Mouse (Mus musculus) embryo, embryonic 10.5 days (tissue): ENCODE data around the gene Slc10a4.
A peak's percentile ranks its signal among the peaks of the same experiment; 100 is the strongest.
"Not testable (repeated sequence)": the region's sequence is repeated elsewhere in the genome, so short reads cannot be mapped to it uniquely, and the experiment has no call there.

Experiments
- DNase-seq: peaks from one replicate; pipeline ENCODE4 v3.0.0-alpha.2; 2015; ENCODE audit warnings: low spot score

Slc10a4 gene

DNA sequence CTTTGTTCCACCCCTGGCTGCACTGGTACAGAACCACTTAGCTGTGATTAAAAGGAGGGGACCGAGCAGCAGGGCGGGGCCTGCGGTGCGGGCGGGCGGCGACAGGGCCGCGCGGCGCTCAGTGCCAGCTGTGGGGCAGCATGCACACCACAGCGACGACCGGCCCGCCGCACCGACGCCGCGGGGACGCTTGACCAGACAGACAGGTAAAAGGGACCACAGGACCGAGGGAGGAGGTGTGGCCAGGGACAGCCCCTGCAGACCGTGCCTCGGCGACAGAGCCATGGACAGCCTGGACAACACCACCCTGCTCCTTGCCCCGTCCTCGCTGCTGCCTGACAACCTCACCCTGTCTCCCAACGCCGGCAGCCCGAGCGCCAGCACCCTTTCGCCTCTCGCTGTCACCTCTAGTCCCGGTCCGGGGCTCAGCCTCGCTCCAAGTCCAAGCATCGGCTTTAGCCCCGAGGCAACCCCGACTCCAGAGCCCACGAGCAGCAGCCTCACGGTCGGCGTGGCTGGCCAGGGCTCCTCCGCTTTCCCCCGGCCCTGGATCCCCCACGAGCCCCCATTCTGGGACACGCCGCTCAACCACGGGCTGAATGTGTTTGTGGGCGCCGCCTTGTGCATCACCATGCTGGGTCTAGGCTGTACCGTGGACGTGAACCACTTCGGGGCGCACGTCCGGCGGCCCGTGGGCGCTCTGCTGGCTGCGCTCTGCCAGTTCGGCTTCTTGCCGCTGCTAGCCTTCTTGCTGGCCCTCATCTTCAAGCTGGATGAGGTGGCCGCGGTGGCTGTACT is at the start of gene Slc10a4:
TSS of gene Slc10a4 (plus strand) at position 100 of the 798 bp plus-strand sequence.
- no peak for DNase-seq

DNA sequence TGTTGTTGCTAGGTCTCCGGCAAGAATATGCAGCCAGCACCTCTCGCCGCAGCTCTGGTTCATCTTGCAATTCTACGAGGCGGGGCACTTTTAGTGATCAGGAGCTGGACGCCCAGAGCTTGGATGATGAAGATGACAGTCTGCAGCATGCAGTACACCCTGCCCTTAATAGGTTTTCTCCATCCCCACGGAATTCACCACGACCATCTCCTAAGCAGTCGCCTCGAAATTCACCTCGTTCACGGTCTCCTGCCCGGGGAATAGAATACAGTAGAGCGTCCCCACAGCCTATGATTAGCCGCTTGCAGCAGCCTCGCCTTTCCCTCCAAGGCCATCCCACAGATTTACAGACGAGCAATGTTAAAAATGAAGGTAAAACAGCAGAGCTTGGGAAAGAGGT is 49.4 kb upstream of the Slc10a4 start:
- no peak for DNase-seq

DNA sequence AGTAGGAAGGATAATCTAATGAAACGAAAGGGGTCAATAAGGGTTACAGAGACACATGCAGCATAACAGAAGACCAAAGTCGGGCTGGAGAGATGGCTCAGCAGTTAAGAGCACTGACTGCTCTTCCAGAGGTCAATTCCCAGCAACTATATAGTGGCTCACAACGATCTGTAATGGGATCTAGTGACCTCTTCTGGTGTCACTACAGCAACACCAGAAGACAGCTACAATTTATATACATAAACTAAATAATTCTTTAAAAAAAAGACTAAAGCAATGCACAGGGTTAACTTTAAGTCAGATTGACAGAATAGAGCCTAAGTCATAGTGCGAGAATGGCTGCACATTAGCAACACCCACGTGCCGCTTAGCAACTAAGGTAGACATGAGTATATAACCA is 46.6 kb upstream of the Slc10a4 start:
- no peak for DNase-seq

DNA sequence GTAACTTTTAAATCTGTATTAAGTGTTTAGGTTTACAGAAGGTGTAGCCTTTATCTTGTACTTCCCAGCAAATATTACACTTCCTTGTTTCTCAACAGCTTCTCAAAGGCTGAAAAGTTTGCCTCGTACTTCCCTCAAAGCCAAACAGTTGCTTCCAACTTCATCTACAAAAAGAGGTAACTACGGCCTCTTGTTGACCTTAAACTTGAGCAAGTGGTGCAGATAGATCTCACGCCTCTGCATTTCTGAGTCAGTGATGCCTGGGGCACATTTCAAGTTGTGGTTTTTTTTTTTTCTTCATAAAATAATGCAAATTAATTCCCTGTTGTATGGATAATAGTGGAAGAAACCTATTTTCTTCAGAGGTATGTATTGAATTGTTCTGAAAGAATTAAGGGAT is 41.0 kb upstream of the Slc10a4 start:
- no peak for DNase-seq

DNA sequence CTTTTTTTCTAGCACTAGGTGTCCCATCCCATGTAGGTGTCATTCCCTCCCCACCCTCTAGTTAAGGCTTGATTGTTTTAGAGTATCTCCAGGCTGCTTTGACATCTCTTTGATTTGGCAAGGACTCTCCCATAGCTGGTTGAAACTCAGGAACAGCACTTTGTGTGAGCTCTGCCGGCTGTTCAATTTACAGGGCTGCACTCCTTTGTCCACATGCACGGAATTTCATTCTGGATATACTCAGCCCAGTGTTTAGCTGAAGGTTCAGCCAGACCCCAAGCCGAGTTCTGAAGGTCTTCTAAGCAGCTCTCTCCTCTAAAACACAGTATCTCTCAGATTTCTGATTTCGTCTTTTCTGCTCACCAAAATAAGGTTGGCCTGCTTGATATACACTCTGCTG is 34.2 kb upstream of the Slc10a4 start:
- DNase-seq = no peak

DNA sequence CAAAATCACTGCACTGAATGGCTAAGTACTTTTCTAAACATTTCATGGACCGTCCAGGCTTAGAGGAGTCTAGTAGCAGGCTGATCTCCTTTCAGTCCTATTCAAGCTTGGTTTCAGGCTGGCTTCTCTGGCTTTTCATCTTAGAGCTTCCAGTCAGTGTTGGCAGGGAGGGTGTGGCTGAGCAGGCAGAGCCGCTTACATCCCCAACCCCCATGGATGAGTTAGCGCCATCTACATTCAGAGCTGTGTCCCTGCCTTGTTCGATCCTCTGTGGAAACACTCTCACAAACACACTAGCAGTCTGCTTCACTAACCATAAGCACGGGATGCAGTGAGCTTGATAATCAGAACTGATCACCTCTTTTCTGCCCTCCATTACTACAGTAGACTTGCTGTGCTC is 33.7 kb upstream of the Slc10a4 start:
- no peak for DNase-seq

DNA sequence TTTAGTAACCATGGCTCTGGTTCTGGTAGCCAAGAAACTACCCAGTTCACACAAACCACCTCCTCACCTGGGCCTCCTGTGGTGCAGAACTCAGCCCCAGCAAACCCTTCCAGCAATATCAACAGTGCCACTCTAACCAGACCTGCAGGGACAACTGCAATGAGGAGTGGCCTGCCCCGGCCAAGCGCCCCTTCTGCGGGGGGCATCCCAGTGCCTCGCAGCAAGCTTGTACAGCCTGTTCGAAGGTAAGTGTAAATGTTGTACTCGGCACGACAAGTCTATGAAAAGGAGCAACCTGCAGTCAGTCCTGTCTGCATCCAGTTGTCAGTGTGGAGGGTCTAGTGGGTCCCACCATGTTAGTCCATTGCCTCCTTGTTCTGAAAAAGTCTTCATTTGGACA is 32.1 kb upstream of the Slc10a4 start, which contains the start of gene Gm10135:
TSS of gene Gm10135 (minus strand) at position 101 of the 400 bp plus-strand sequence.
- DNase-seq = no peak

DNA sequence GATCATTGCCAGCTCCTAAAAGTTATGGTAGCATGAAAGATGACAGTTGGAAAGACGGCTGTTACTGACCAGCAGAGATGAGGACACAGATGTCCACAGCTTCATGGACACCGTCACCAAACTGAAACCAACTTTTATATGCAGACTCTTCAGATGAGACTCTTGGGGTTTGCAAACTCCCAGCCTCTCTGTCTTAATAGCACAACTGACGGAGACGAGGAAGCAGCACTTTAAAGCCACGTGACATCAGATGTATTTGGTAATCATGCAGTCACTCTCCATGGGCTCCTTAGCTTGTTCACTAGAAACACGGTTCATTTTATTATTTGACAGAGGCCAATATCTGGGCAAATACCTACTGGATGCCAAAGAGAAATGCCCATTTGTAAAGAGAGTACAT is 30.7 kb upstream of the Slc10a4 start:
- DNase-seq = no peak

DNA sequence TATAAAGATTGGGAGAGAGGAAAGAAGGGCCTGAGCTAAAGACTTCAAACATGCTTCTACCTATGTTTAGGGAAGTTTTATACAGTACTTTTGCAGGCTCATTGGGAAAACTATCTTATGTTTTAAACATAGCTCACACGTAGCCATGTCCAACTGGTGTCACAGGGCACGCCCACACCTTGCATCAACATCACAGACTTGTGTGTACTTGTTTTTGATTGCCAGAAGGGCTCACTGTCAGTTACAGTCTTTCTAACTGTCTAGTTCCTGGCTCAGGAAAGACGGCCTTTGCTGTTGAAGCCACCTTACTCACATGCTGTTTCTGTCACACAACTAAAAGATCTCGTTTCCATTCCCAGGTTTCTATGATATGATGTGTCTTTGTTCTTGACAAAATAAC is 30.1 kb upstream of the Slc10a4 start:
- DNase-seq = no peak

DNA sequence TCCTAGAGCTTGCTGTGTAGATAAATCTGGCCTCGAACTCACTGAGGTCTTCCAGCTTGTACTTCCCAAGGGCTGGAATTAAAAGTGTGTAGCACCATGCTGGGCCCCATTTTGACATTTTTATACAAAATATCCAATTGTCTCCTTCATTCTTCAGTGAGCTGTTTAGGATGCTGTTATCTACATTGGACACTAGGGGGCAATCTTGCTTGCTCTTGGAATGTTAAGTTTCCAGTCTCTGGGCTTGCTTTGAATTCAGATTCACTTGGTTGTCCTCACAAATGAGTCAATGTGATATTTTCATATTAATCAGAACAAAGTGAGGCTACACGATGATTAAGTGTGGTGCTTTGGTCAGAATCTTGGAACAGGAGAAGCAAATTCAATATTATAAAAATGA is 22.6 kb upstream of the Slc10a4 start:
- peak; percentile 91 for DNase-seq

DNA sequence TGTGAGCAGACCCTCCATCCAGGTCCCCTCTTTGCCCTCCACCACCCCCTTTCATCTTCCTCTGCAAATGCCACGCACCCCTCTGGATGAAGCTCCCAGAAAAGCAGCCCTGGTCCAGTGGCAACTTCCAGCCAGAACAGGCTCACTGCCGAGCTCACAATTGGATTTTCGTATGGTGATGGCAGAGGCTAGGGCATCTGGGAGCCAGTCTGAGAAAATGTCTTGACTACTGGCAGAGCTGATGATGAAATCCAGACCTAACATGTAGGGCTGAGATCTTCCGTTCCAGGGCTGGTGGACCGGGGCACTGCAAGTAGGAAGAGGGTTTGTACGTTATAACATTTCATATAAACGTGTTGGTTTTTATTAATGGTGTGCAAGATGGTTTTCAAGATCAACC is 18.9 kb upstream of the Slc10a4 start:
- no peak for DNase-seq

DNA sequence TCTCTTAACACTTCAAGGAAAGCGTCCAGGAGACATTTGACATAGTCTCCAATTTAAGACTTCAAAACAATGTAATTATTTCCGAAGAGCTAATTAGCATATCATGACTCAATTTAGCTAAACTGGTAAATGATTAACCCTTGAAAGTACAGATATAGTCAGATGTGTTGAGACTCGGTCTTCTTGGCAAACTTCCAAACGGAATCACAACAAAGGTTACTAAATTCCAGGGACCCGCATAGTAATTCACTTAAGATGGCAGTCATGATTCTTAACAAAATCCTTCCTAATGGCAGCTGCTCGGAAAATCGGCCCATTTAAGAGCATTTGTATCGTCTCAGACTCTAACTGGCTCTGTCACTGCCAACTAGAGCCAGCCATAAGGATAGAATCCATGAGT is 16.9 kb upstream of the Slc10a4 start:
- DNase-seq = no peak

DNA sequence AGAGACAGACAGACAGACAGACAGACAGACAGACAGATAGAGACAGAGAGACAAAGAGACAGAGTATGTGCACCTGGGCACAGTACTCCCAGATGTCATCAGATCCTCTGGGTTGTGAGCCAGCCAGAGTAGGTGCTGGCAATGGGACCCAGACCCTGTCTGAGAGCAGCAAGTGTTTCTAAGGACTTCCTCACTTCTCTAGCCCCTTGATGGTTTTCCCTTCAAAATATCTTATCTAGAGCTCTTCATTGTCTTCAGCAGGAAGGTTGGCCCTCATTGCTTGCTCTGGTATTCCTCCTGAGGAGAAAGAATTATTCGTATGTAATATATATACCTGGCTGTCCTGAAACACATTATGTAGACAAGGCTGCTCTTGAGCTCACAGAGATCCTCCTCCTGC is 14.2 kb upstream of the Slc10a4 start:
- DNase-seq = no peak

DNA sequence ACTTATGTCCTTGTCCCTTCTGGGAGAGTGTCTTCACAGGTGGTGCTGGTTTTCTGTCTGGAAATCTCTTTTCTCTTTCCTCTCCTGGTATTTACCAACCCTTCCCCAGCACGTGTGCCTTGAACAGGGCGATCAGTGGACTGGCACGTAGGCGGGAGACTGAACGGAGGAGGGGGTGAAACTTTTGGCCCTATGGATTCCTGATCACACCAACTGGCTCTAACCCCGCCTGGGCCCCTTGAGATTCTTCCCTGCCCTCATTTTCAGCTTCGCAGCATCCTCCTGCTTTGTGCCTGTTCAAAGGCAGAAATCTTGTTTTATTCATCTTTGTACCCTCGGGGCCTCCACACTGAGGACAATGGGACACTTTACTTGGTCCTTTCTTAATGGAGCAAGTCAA is 12.3 kb upstream of the Slc10a4 start:
- DNase-seq = no peak

DNA sequence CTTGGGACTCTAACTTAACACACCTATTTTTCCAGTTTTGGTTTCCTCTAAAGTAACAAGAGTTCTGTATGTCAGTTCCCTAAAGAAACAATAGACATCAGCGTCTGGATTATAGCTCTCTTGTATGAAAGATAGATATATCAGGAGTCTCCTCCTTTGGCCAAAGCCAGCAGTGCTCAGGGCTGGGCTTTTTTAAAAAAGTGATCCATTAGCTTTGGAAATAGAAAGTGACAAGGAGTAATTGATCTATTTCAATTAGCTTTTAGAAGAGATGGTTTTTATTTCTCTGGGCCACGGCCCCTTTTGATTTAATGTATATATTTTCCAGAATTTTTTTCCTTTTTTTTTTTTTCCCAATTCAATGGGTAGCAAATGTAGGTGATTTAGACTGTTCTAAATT is 11.8 kb upstream of the Slc10a4 start:
- no peak for DNase-seq

DNA sequence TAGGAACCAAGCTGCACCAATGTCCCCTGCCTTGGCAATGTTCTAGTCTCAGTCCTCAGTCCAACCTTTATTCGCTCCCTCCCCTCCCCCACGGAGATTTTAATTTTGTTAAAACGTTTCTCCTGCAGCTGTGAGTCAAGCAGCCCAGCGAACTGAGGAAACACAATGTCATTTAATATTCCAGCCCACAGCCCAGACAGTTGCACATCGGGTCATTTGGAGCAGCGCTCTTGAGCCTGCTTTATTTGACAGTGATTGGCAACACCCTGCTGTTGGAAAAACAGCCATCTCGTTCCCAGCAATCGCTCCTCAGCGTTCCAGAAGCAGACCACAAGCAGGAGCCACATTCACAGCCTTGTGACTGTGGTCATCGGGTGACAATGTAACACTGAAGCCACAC is 11.3 kb upstream of the Slc10a4 start:
- no peak for DNase-seq

DNA sequence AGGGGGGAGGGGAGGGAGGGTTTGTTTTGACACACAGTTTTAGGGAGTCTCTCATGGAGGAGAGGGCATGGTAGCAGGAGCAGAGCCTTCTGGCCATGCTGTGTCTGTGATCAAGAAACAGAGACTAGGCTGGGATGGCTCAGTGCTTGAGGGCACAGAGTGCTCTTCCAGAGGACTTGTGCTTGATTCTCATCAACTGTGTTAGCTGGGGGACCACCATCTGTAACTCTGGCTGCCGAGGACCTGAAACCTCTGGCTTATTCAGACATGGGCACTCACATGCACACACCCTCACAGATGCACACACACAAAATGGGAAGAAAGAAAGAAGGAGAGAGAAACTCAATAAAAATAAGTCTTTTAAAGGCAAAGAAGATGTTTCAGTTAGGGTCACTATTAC is 8.1 kb upstream of the Slc10a4 start:
- DNase-seq = not testable (repeated sequence)

DNA sequence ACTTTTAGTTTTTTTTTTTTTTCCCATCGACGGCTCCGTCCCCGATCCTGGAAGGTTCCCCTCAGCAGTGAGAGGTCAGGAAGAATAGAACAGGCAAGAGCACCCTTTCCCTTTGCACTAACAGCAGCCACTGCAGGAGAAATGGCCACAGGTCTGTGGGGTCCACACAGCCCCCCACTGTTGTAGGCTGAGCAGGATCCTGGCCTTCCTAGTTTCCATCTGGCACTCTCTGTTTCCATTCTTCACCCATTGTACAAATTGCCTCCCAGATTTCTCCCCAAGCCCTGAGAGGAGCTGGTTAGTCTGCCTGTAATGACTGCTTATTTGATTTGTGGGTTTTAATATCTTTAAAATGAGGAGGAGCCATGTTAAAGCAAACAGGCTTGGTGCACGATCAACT is 2.6 kb upstream of the Slc10a4 start:
- no peak for DNase-seq

DNA sequence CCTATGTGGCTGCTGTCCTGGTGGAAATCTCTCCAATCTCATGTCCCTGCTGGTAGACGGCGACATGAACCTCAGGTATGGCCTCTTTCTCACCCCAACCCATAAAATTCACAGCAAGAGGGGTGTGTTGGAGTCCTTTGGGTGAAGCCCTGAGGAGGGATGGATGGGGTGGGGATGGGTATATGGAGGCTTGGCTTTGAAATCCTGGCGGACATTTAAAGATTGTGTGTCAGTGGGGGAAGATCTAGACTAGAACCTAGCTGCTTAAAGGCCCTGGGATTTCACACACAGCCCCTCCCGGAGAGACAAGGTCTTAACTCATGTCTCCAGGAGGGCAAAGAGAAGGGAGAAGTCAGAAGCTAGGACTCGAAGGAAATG is 888 bp downstream of the Slc10a4 start:
- no peak for DNase-seq

DNA sequence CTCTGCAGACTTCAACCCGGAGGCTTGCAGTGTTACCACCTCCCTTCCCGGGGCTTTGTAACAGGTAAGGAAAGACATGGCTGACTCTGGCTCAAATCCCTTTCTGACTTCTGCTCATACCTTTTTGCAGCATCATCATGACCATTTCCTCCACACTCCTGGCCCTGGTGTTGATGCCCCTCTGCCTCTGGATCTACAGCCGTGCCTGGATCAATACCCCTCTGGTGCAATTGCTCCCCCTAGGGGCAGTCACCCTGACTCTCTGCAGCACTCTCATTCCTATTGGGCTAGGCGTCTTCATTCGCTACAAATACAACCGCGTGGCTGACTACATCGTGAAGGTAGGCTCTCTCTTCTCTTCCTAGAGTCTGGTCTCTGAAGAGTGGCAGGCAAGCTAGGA is 1.5 kb downstream of the Slc10a4 start:
- not testable (repeated sequence) for DNase-seq

DNA sequence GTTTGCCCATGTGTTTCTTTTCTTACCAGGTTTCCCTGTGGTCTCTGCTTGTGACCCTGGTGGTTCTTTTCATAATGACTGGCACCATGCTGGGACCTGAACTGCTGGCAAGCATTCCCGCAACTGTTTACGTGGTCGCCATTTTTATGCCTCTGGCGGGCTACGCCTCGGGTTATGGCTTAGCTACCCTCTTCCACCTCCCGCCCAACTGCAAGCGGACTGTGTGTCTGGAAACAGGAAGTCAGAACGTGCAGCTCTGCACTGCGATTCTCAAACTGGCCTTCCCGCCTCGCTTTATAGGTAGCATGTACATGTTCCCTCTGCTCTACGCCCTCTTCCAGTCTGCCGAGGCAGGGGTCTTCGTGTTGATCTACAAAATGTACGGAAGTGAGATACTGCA is 5.1 kb downstream of the Slc10a4 start:
- DNase-seq = not testable (repeated sequence)

DNA sequence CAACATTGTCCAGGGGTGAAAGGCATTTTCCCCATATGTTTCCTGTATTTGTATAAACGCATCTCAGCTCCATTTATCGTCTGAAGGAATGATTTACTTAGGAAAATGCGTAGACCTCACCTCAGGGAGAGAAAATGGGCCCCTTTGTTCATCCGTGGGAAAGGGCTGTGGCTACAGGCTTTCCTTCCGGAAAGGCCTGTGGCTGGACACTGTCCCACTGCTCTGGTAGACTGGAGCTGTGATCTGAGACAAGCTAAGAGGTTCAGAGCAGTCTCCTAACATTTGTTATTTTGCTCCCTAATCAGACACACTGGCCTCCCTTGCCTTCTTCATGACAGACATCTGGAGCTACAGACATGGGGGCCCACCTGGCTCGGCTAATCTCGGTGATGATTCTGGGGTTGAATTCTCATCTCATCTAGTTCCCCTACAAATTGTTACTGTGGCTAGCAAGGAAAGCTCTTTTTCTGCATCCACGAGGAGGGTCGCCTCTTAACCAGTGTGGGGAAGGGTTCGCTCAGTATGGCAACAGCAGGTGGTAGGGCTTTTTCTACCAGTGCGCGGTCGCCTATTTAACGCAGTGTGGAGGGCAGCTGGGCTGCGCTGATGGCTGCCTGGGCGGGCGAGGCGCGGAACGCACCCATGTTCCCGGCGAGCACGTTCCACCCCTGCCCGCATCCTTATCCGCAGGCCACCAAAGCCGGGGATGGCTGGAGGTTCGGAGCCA is 6.4 kb downstream of the Slc10a4 start:
- DNase-seq = not testable (repeated sequence)

DNA sequence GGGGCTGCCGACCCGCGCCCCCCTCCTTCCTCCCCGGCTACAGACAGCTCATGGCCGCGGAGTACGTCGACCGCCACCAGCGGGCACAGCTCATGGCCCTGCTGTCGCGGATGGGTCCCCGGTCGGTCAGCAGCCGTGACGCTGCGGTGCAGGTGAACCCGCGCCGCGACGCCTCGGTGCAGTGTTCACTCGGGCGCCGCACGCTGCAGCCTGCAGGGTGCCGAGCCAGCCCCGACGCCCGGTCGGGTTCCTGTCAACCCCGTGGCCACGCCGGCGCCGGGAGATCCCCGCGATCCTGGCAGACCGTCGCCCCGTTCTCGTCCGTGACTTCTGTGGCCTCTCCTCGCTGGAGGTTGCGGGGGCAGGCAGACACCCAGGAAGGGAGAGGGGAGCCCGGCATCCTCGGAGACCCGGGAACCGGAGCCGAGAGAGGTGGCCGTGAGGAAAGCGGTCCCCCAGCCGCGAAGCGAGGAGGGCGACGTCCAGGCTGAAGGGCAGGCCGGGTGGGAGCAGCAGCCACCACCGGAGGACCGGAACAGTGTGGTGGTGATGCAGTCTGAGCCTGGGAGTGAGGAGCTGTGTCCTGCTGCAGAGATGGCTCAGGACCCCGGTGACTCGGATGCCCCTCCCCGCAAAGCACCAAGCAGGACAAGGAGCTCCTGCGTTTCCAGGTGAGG is 7.1 kb downstream of the Slc10a4 start:
- DNase-seq = not testable (repeated sequence)
